Mouse (Mus musculus) heart, embryonic 14.5 days (tissue): Measurements from ENCODE around the gene Luc7l3. TPM values are rescaled to one million over a fixed set of nuclear protein-coding genes. Genes with fewer than 3 reads are reported as not detected.
"Not testable (repeated sequence)": the region's sequence is repeated elsewhere in the genome, so short reads cannot be mapped to it uniquely, and the experiment has no call there.

Source experiments
- ATAC-seq: fragments of 200-750 bp; cut with Nextera tagmentation; 2 replicates; pipeline ENCODE4 v1.8.0; 2017; ENCODE audit warnings: low read depth, moderate TSS enrichment; ENCODE audit not compliant: insufficient number of reproducible peaks, insufficient read depth, low FRiP score
- H3K27ac ChIP-seq, 2 experiments: fragments of 200-500 bp in 1 of 2; fragments of 300-500 bp in 1 of 2; sonication (generic) in 1 of 2; replicated peaks in 1 of 2; 2 replicates each; pipeline ENCODE4 v1.5.1; 2012 to 2014; ENCODE audit warnings: low read depth in 2 of 2, low read length in 2 of 2, control low read depth in 1 of 2, mild to moderate bottlenecking in 1 of 2, mixed read lengths in 1 of 2; ENCODE audit not compliant: control insufficient read depth in 1 of 2, insufficient read depth in 1 of 2
- H3K27me3 ChIP-seq: fragments of 300-500 bp; sonication (generic); 2 replicates; pipeline ENCODE4 v1.6.1; 2014; ENCODE audit warnings: mild to moderate bottlenecking, low read length, control low read depth; ENCODE audit not compliant: control insufficient read depth, insufficient read depth
- H3K36me3 ChIP-seq: fragments of 300-500 bp; sonication (generic); 2 replicates; pipeline ENCODE4 v1.6.1; 2014; ENCODE audit warnings: mild to moderate bottlenecking, control low read depth, low read length, mixed read lengths; ENCODE audit not compliant: control insufficient read depth, insufficient read depth
- H3K4me1 ChIP-seq, 2 experiments: fragments of 200-500 bp in 1 of 2; fragments of 300-500 bp in 1 of 2; sonication (generic) in 1 of 2; 2 replicates each; pipeline ENCODE4 v1.6.1; 2012 to 2014; ENCODE audit warnings: low read length in 2 of 2, control low read depth in 1 of 2, mixed read lengths in 1 of 2; ENCODE audit not compliant: control insufficient read depth in 2 of 2, insufficient read depth in 2 of 2
- H3K4me2 ChIP-seq: fragments of 300-500 bp; sonication (generic); 2 replicates; pipeline ENCODE4 v1.6.1; 2014; ENCODE audit warnings: mild to moderate bottlenecking, low read length
- H3K4me3 ChIP-seq, 2 experiments: fragments of 200-500 bp in 1 of 2; fragments of 300-500 bp in 1 of 2; sonication (generic) in 1 of 2; 2 replicates each; pipeline ENCODE4 v1.5.1; 2012 to 2014; ENCODE audit warnings: low read length in 2 of 2, mild to moderate bottlenecking in 2 of 2, control low read depth in 1 of 2, low read depth in 1 of 2, moderate library complexity in 1 of 2; ENCODE audit not compliant: control insufficient read depth in 1 of 2, insufficient read depth in 1 of 2
- H3K9ac ChIP-seq: fragments of 300-500 bp; sonication (generic); 2 replicates; pipeline ENCODE4 v1.6.1; 2014; ENCODE audit warnings: mild to moderate bottlenecking, low read length
- H3K9me3 ChIP-seq: fragments of 300-500 bp; sonication (generic); 2 replicates; pipeline ENCODE4 v1.6.1; 2016; ENCODE audit warnings: low read length, control low read depth; ENCODE audit not compliant: control insufficient read depth
- WGBS: fragments of 180-500 bp; shearing (Covaris S2); extraction: QIAGEN DNeasy Blood & Tissue Kit; methylation state at CpG from one replicate; pipeline ENCODE4 v1.1.7; 2014; 5-methylcytosine and 5-hydroxymethylcytosine counted together
- polyA plus RNA-seq: library from polyadenylated mRNA; unstranded; fragments of >200 nt; fragmentation: Nextera tagmentation; extraction: Ambion mirVana; gene quantifications from 2 replicates; pipeline ENCODE4 v1.2.1, GENCODE M21; 2014

The Luc7l3 gene
- polyA plus RNA-seq, 1 experiment from 2014 or later = 61.9 TPM

DNA sequence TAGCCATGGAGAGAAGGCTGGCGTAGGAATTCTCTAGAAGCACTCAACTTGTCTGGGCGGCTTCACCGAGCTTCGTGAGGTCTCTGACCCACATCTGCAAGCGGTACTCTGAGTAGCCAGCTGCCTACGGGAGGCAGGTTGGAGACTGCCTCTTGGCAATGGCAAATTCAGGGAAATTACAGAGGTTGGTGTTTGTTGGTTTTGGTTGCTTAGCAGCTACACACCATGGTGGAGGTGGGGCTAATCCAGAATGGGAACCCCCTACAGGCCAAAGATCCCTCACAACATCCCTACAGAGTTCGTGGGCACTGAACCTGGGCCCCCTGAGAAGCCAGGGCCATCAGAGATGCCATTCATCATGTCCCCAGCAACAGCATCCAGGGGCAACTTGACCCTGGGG is 46.6 kb downstream of the Luc7l3 start:
- H3K4me2 ChIP-seq = no peak overlapping the region
- H3K36me3 ChIP-seq = no peaks in the 10 kb centered on the region
- no peak for ATAC-seq
- no peaks in the 10 kb centered on the region for H3K9me3 ChIP-seq
- H3K27me3 ChIP-seq = no peaks in the 10 kb centered on the region
- H3K27ac ChIP-seq = no peak overlapping the region
- WGBS = 82% methylated on average over 7 of the region's 7 CpGs
- H3K4me3 ChIP-seq = no peak overlapping the region
- H3K9ac ChIP-seq = no peak overlapping the region
- H3K4me1 ChIP-seq = peaks cover 6 to 14% of the 10 kb centered on the region in 2 experiments

- H3K4me1 ChIP-seq = peaks cover 6 to 14% of the 10 kb centered on the region in 2 experiments
- no peak for ATAC-seq
- H3K27me3 ChIP-seq = no peaks in the 10 kb centered on the region
- H3K4me3 ChIP-seq = no peak overlapping the region
- no peaks in the 10 kb centered on the region for H3K9me3 ChIP-seq
- H3K27ac ChIP-seq = no peak overlapping the region
- H3K4me2 ChIP-seq = no peak overlapping the region
- no peaks in the 10 kb centered on the region for H3K36me3 ChIP-seq
- 54% methylated on average over 10 of the region's 10 CpGs for WGBS
- H3K9ac ChIP-seq = no peak overlapping the region
Observed at GRCm38 (mm10) chr11:94274206-94274867, 47.5 kb downstream of the Luc7l3 start.

DNA sequence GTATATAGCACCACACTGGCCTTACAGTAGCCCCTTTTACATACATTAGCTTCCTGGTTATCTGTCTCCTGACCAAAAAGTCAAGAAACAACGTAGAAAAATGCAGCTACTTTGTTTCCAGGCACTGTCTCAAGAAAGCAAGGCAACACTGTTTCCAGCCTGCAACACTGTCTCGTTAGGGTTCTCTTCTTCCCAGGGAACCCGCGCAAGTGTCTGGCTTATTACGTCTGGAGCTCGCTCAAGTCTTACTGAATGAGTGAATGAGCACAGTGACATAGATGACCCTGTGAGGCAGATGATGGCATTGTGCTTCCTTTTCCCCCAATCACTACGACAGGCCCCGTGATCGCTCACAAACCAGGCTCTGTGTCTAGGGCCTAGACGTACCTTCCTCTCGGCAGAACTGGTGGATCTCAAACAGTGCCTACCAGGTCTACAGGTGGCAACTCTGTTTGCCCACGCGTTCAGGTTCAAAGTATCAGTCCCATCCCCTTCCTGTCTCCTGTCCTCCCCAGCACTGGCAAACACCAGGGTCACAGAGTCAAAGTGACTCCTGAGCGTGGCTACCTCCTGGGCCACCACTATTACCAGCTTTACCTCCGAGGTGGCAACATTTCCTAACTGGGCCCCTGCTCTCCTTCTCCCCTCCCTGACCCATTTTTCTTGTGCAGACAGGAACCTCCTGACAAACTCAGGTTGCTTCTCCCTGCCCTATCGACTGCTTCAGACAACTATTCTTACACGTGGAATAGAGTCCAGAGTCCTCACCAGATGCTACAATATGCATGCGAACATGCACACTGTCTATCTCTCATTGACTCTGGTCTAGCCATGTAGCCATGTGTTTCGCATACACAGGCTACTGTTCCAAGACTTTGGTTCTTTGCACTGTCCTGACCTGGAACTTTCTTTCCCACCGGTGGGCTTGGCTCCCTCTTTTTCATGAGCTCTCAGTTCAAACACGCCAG is 48.5 kb downstream of the Luc7l3 start:
- no peak overlapping the region for H3K9ac ChIP-seq
- WGBS = 86% methylated on average over 21 of the region's 21 CpGs
- no peak overlapping the region for H3K27ac ChIP-seq
- H3K4me2 ChIP-seq = no peak overlapping the region
- H3K36me3 ChIP-seq = no peaks in the 10 kb centered on the region
- H3K27me3 ChIP-seq = no peaks in the 10 kb centered on the region
- H3K4me3 ChIP-seq = no peak overlapping the region
- H3K4me1 ChIP-seq = peaks cover 6 to 14% of the 10 kb centered on the region in 2 experiments
- no peaks in the 10 kb centered on the region for H3K9me3 ChIP-seq
- ATAC-seq = no peak

GRCm38 (mm10) chr11:94271015-94271414 is 50.8 kb downstream of the Luc7l3 start:
- H3K27ac ChIP-seq = no peak overlapping the region
- no peaks in the 10 kb centered on the region for H3K27me3 ChIP-seq
- no peak for ATAC-seq
- H3K4me2 ChIP-seq = no peak overlapping the region
- peaks cover 4 to 10% of the 10 kb centered on the region in 2 experiments for H3K4me1 ChIP-seq
- 89% methylated on average over 2 of the region's 2 CpGs for WGBS
- H3K4me3 ChIP-seq = no peak overlapping the region
- no peaks in the 10 kb centered on the region for H3K9me3 ChIP-seq
- H3K36me3 ChIP-seq = no peaks in the 10 kb centered on the region
- no peak overlapping the region for H3K9ac ChIP-seq

DNA sequence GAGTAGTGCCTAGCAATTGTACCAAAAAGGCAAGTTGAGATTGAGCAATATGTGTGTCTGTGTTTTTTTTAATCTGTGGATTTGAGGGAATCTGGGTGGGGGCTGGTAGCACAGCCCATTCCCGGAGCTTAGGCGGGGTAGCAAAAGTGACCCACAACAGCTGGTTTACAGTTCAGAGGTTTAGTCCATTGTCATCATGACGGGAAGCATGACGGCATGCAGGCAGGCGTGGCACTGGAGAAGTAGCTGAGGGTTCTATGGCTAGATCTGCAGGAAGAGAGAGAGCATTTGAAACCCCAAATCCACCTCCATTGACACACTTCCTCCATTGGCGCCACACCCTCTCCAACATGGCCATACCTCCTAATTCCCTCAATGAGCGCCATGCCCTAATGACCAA is 51.9 kb downstream of the Luc7l3 start:
- WGBS = 84% methylated on average over 7 of the region's 7 CpGs
- no peak for ATAC-seq
- no peak overlapping the region for H3K9ac ChIP-seq

GRCm38 (mm10) chr11:94268761-94269160 is 53.0 kb downstream of the Luc7l3 start:
- no peaks in the 10 kb centered on the region for H3K36me3 ChIP-seq
- H3K27me3 ChIP-seq = no peaks in the 10 kb centered on the region
- H3K9ac ChIP-seq = no peak overlapping the region
- H3K4me1 ChIP-seq = peaks cover 0 to 7% of the 10 kb centered on the region in 2 experiments; a peak in 2 of 4 replicates
- no peak overlapping the region for H3K4me2 ChIP-seq
- no peak overlapping the region for H3K27ac ChIP-seq
- no peak for ATAC-seq
- no peaks in the 10 kb centered on the region for H3K9me3 ChIP-seq
- no peak overlapping the region for H3K4me3 ChIP-seq

More for the DNA sequence above, 51.9 kb downstream of the Luc7l3 start:
- Histone ChIP-seq H3K4me3 (no peak overlapping the region), H3K4me1 (peaks cover 4 to 16% of the 10 kb centered on the region in 2 experiments), H3K27me3 (no peaks in the 10 kb centered on the region), H3K36me3 (no peaks in the 10 kb centered on the region), H3K9me3 (no peaks in the 10 kb centered on the region), H3K27ac (no peak overlapping the region), H3K4me2 (no peak overlapping the region)

GRCm38 (mm10) chr11:94266155-94266554 is 55.6 kb downstream of the Luc7l3 start:
- H3K9ac ChIP-seq, H3K4me3 ChIP-seq, H3K9me3 ChIP-seq, ATAC-seq, H3K36me3 ChIP-seq, H3K27ac ChIP-seq, H3K27me3 ChIP-seq, H3K4me2 ChIP-seq, H3K4me1 ChIP-seq: not testable (repeated sequence)
- 87% methylated on average over 3 of the region's 3 CpGs for WGBS
